Mouse (Mus musculus) intestine, embryonic 14.5 days (tissue): ENCODE results near the gene Gm13289. TPM values are rescaled to one million over a fixed set of nuclear protein-coding genes. Genes with fewer than 3 reads are reported as not detected.
A peak's percentile ranks its signal among the peaks of the same experiment; 100 is the strongest.
"Not testable (repeated sequence)": the region's sequence is repeated elsewhere in the genome, so short reads cannot be mapped to it uniquely, and the experiment has no call there.

Experiments
- ATAC-seq: fragments of 200-750 bp; cut with Nextera tagmentation; replicated peaks from 2 replicates; pipeline ENCODE4 v1.8.0; 2017; ENCODE audit warnings: low read depth, moderate number of reproducible peaks, moderate TSS enrichment, moderate library complexity; ENCODE audit not compliant: low FRiP score, low TSS enrichment
- DNase-seq: peaks from one replicate; pipeline ENCODE4 v3.0.0-alpha.2; 2018; ENCODE audit warnings: low spot score
- H3K27ac ChIP-seq: fragments of 300-500 bp; sonication (generic); 2 replicates; pipeline ENCODE4 v1.5.1; 2014; ENCODE audit warnings: low read depth, mild to moderate bottlenecking, control low read depth
- H3K27me3 ChIP-seq: fragments of 300-500 bp; sonication (generic); replicated peaks from 2 replicates; pipeline ENCODE4 v1.6.1; 2014; ENCODE audit warnings: low read length, control low read depth; ENCODE audit not compliant: control insufficient read depth, insufficient read depth
- H3K36me3 ChIP-seq: fragments of 300-500 bp; sonication (generic); 2 replicates; pipeline ENCODE4 v1.6.1; 2014; ENCODE audit warnings: low read length, control low read depth; ENCODE audit not compliant: control insufficient read depth, insufficient read depth
- H3K4me1 ChIP-seq: fragments of 300-500 bp; sonication (generic); replicated peaks from 2 replicates; pipeline ENCODE4 v1.6.1; 2014; ENCODE audit warnings: low read length, control low read depth, mixed read lengths; ENCODE audit not compliant: control insufficient read depth, insufficient read depth
- H3K4me2 ChIP-seq: fragments of 300-500 bp; sonication (generic); 2 replicates; pipeline ENCODE4 v1.6.1; 2014; ENCODE audit warnings: low read length
- H3K4me3 ChIP-seq: fragments of 300-500 bp; sonication (generic); 2 replicates; pipeline ENCODE4 v1.5.1; 2014; ENCODE audit warnings: low read depth, low read length, control low read depth, mixed read lengths
- H3K9ac ChIP-seq: fragments of 300-500 bp; sonication (generic); 2 replicates; pipeline ENCODE4 v1.6.1; 2014; ENCODE audit warnings: mild to moderate bottlenecking, low read length
- H3K9me3 ChIP-seq: fragments of 300-500 bp; sonication (generic); 2 replicates; pipeline ENCODE4 v1.6.1; 2016; ENCODE audit warnings: low read length, control low read depth; ENCODE audit not compliant: control insufficient read depth
- WGBS: fragments of 180-500 bp; shearing (Covaris S2); extraction: QIAGEN DNeasy Blood & Tissue Kit; methylation state at CpG from one replicate; pipeline ENCODE4 v1.1.7; 2014; 5-methylcytosine and 5-hydroxymethylcytosine counted together
- polyA plus RNA-seq: library from polyadenylated mRNA; unstranded; fragments of >200 nt; fragmentation: Nextera tagmentation; extraction: Ambion mirVana; gene quantifications from 2 replicates; pipeline ENCODE4 v1.2.1, GENCODE M21; 2014

Gm13289 gene
- polyA plus RNA-seq, 1 experiment from 2014 or later: not detected

GRCm38 (mm10) chr4:88756581-88757513, 19.9 kb upstream of the Gm13289 start:
- not testable (repeated sequence) for H3K9me3 ChIP-seq, H3K36me3 ChIP-seq, H3K4me1 ChIP-seq, ATAC-seq, H3K27me3 ChIP-seq
- 10% methylated on average over 28 of the region's 31 CpGs for WGBS
- H3K9ac ChIP-seq: peak overlapping the region; percentile 53
- peak overlapping the region; percentile 89 for H3K27ac ChIP-seq
- H3K4me2 ChIP-seq: peak overlapping the region; percentile 59
- H3K4me3 ChIP-seq: peak overlapping the region; percentile 46
- peak; percentile 79 for DNase-seq

DNA sequence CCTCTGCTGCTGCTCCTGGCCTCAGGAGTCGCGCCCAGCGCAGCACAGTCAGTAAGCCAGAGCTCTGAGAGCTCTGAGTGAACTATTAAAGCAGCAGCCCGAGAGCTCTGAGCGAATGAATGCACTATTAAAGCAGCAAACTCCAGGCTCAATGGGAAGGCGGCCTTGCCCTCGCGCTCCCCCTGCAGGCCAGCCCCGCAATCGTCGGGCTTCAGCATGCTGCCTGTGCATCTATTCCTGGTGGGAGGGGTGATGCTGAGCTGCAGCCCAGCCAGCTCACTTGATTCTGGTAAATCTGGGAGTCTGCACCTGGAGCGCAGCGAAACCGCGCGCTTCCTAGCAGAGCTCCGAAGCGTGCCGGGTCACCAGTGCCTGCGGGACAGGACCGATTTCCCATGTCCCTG, 19.1 kb upstream of the Gm13289 start:
- H3K27me3 ChIP-seq, H3K9ac ChIP-seq, H3K4me1 ChIP-seq, H3K36me3 ChIP-seq, H3K9me3 ChIP-seq: not testable (repeated sequence)
- peak; percentile 84 for DNase-seq
- 0% methylated on average over 17 of the region's 21 CpGs for WGBS
- peak; percentile 100 for ATAC-seq
- peak overlapping the region; percentile 46 for H3K4me3 ChIP-seq
- peak overlapping the region; percentile 59 for H3K4me2 ChIP-seq
- peak overlapping the region; percentile 89 for H3K27ac ChIP-seq

GRCm38 (mm10) chr4:88758751-88759150, 18.0 kb upstream of the Gm13289 start:
- H3K9ac ChIP-seq, H3K4me2 ChIP-seq, H3K27me3 ChIP-seq, ATAC-seq, DNase-seq, H3K4me1 ChIP-seq, H3K9me3 ChIP-seq, H3K36me3 ChIP-seq, H3K27ac ChIP-seq, H3K4me3 ChIP-seq: not testable (repeated sequence)
- 77% methylated on average over 9 of the region's 9 CpGs for WGBS

DNA sequence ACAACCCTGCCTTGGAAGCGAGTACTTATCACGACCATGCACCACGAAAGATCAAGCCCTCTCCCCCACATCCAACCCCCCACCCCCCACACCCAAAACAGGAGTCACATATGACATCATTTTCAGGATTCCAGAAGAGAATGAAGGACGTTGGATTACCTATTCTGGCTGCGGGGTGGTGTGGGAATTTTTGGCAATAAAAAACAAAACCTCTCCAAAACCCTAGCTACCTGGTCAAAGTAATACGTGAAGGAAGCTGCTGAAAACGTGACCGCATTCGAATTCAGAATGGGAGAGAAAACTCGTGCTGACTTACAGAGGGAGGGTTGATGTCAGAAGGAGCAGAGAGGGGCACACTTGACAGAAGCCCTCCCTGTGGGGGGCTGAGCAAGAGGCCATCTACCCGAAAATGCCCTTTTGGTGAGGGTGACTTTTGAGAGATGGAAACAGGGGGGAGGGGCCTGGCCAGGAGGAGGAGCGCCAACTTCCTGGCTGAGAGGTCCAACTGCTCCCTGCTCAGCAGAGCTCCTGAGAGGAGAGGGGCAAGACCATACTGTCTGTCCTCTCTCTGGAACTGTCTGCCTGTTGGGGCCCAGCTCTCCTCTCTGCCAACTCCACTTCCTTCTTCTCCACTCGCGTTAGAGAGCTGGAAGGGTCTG, 17.0 kb upstream of the Gm13289 start, which contains the start of gene Gm13283:
Gm13283 (plus strand) TSS at position 510 of the 659 bp plus-strand sequence.
- H3K4me1 ChIP-seq, H3K9ac ChIP-seq, DNase-seq, H3K36me3 ChIP-seq, ATAC-seq, H3K9me3 ChIP-seq, H3K27me3 ChIP-seq: not testable (repeated sequence)
- Histone ChIP-seq H3K27ac (peak within 1 kb of the TSS; percentile 47; the same call in 1 of the 2 replicates), H3K4me2 (peak within 1 kb of the TSS; percentile 36), H3K4me3 (peak within 1 kb of the TSS; percentile 23)
- 26% methylated on average over 9 of the region's 14 CpGs for WGBS

DNA sequence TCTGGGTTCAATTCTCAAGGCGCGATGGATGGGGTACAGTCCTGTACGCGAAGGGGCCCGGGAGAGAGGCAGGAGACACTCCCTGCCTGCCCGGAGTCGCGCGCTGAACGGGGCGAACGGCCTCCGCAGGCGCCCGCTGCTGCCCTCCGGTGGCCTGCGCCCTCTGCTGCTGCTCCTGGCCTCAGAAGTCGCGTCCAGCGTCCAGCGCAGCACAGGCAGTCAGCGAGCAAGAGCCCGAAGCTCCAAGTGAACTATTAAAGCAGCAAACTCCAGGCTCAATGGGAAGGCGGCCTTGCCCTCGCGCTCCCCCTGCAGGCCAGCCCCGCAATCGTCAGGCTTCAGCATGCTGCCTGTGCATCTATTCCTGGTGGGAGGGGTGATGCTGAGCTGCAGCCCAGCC, 16.3 kb upstream of the Gm13289 start:
- peak overlapping the region; percentile 36 for H3K4me2 ChIP-seq
- H3K27me3 ChIP-seq, DNase-seq, H3K4me1 ChIP-seq, H3K36me3 ChIP-seq, ATAC-seq, H3K9ac ChIP-seq, H3K9me3 ChIP-seq: not testable (repeated sequence)
- H3K4me3 ChIP-seq: peak overlapping the region; percentile 23
- peak overlapping the region; percentile 47; the same call in 1 of the 2 replicates for H3K27ac ChIP-seq
- WGBS: 0% methylated on average over 24 of the region's 28 CpGs

GRCm38 (mm10) chr4:88761776-88762175, 14.9 kb upstream of the Gm13289 start:
- not testable (repeated sequence) for H3K36me3 ChIP-seq, H3K9ac ChIP-seq, H3K9me3 ChIP-seq, ATAC-seq, H3K4me3 ChIP-seq, H3K4me2 ChIP-seq, DNase-seq, H3K27me3 ChIP-seq, H3K4me1 ChIP-seq, H3K27ac ChIP-seq
- 47% methylated on average over 6 of the region's 8 CpGs for WGBS

DNA sequence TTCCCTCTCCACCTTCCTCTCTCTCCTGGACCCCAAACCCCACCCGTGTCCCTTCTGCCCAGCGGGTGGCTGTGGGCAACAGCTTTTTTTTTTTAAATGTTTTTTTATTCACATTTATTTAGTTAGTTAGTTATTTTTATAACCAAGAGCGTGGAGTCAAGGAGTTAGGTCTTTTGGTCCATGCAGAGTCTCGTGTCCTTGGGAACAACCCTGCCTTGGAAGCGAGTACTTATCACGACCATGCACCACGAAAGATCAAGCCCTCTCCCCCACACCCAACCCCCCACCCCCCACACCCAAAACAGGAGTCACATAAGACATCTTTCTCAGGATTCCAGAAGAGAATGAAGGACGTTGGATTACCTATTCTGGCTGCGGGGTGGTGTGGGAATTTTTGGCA, 14.4 kb upstream of the Gm13289 start:
- not testable (repeated sequence) for H3K27me3 ChIP-seq, DNase-seq, H3K9me3 ChIP-seq, H3K4me2 ChIP-seq, H3K9ac ChIP-seq, H3K27ac ChIP-seq, H3K4me1 ChIP-seq, H3K4me3 ChIP-seq, H3K36me3 ChIP-seq, ATAC-seq
- 56% methylated on average over 9 of the region's 9 CpGs for WGBS

GRCm38 (mm10) chr4:88763384-88764018, 13.2 kb upstream of the Gm13289 start:
- H3K27ac ChIP-seq: not testable (repeated sequence)

More at GRCm38 (mm10) chr4:88763384-88764018, 13.2 kb upstream of the Gm13289 start:
- not testable (repeated sequence) for ATAC-seq, H3K4me1 ChIP-seq, H3K27me3 ChIP-seq, H3K36me3 ChIP-seq, H3K9me3 ChIP-seq
- Histone ChIP-seq H3K4me3 (peak overlapping the region; percentile 32), H3K4me2 (peak overlapping the region; percentile 42), H3K9ac (0 out of 2 replicates have a peak overlapping the region, but pooled peaks have one; percentile 27)
- WGBS: 3% methylated on average over 28 of the region's 42 CpGs
- DNase-seq: peak; percentile 69
